Mouse (Mus musculus) hindbrain, postnatal 0 days (tissue): Measurements from ENCODE around the gene Aqp7. TPM values are rescaled to one million over a fixed set of nuclear protein-coding genes. Genes with fewer than 3 reads are reported as not detected.

ENCODE experiments used
- ATAC-seq: fragments of 200-750 bp; cut with Nextera tagmentation; 2 replicates; pipeline ENCODE4 v1.8.0; 2017; ENCODE audit warnings: mild to moderate bottlenecking, moderate TSS enrichment, moderate library complexity
- DNase-seq: peaks from one replicate; pipeline ENCODE4 v3.0.0-alpha.2; 2015; ENCODE audit warnings: low spot score
- H3K27ac ChIP-seq: fragments of 300-500 bp; sonication (generic); 2 replicates; pipeline ENCODE4 v1.5.1; 2014; ENCODE audit warnings: mild to moderate bottlenecking
- H3K27me3 ChIP-seq: fragments of 300-500 bp; sonication (generic); 2 replicates; pipeline ENCODE4 v1.6.1; 2014; ENCODE audit warnings: low read length, mixed read lengths; ENCODE audit not compliant: insufficient read depth
- H3K36me3 ChIP-seq: fragments of 300-500 bp; sonication (generic); 2 replicates; pipeline ENCODE4 v1.6.1; 2014; ENCODE audit warnings: low read length, mixed read lengths; ENCODE audit not compliant: insufficient read depth
- H3K4me1 ChIP-seq: fragments of 300-500 bp; sonication (generic); 2 replicates; pipeline ENCODE4 v1.6.1; 2014; ENCODE audit warnings: antibody characterized with exemption, low read length, mixed read lengths; ENCODE audit not compliant: insufficient read depth
- H3K4me2 ChIP-seq: fragments of 300-500 bp; sonication (generic); 2 replicates; pipeline ENCODE4 v1.6.1; 2014; ENCODE audit warnings: low read depth, mild to moderate bottlenecking, low read length, moderate library complexity, mixed read lengths
- H3K4me3 ChIP-seq: fragments of 300-500 bp; sonication (generic); 2 replicates; pipeline ENCODE4 v1.5.1; 2014; ENCODE audit warnings: low read length
- H3K9ac ChIP-seq: fragments of 300-500 bp; sonication (generic); replicated peaks from 2 replicates; pipeline ENCODE4 v1.6.1; 2014; ENCODE audit warnings: mild to moderate bottlenecking, low read length, moderate library complexity, mixed read lengths
- H3K9me3 ChIP-seq: fragments of 300-500 bp; sonication (generic); 2 replicates; pipeline ENCODE4 v1.6.1; 2016; ENCODE audit warnings: low read length, mixed read lengths
- CTCF ChIP-seq: IDR thresholded peaks from 2 replicates; pipeline ENCODE4 v1.5.1; 2016; ENCODE audit warnings: antibody characterized with exemption, control low read depth, low read depth
- WGBS: fragments of 180-500 bp; shearing (Covaris S2); extraction: QIAGEN DNeasy Blood & Tissue Kit; methylation state at CpG from one replicate; pipeline ENCODE4 v1.1.7; 2014; 5-methylcytosine and 5-hydroxymethylcytosine counted together
- polyA plus RNA-seq: library from polyadenylated mRNA; unstranded; fragments of >200 nt; fragmentation: Nextera tagmentation; extraction: Ambion mirVana; gene quantifications from 2 replicates; pipeline ENCODE4 v1.2.1, GENCODE M21; 2015
- total RNA-seq: library from RNA; depleted of rRNA; stranded (reverse); fragments of >200 nt; gene quantifications from 2 replicates; pipeline ENCODE4 v1.2.3, GENCODE M21; 2014

Gene Aqp7
- total and polyA plus RNA-seq, 2 experiments from 2014 or later, result 0.06 TPM; not detected in 1

DNA sequence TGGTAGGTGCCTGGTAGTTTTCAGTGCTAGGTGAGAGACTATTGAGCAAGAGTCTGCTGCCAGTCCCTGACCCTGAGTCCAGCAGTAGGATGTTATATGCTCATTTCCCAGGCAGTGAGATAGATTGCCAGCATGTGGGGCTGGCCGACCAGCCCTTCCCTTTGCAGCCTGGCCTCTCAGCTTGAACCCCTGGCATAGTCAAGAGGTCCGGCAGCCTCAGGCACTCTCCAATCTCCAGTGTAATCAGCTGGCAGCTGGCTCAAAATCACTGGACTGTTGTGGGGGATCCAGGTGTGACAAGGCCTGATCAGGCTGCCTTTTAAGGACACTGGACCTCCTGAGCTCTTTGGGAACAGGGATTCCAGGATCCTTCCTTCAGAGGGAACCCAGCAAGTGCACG, 15.4 kb upstream of the Aqp7 start:
- Histone ChIP-seq H3K27me3 (no peaks in the 10 kb centered on the region), H3K9ac (no peak overlapping the region), H3K4me1 (no peaks in the 10 kb centered on the region), H3K9me3 (no peaks in the 10 kb centered on the region), H3K27ac (no peak overlapping the region), H3K4me3 (no peak overlapping the region), H3K4me2 (no peak overlapping the region), H3K36me3 (no peaks in the 10 kb centered on the region)
- ATAC-seq (no peak), DNase-seq (no peak)
- WGBS, result 53% methylated on average over 3 of the region's 3 CpGs
- no peak for TF ChIP-seq CTCF

DNA sequence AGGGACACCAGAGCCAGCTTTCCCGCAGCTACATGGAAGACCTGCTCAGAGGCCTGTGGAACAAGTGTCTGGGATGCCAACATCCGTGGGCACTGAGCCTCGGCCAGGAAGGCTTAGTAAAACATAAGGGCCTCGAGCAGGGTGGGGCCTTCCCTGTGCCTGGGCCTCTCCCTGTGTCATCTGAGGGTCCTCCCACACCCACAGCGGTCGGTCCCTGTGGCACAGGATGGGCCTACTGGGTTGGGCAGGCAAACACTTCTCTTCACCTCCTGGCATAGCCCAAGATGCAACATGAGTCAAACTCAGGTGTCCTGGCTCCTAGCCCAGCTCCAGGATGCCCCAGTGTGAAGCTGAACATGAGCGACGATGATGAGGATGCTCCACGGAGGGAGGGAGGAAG, 9.4 kb upstream of the Aqp7 start:
- no peak overlapping the region for H3K9ac ChIP-seq
- no peaks in the 10 kb centered on the region for H3K9me3 ChIP-seq
- 55% methylated on average over 9 of the region's 9 CpGs for WGBS
- no peak overlapping the region for H3K4me2 ChIP-seq
- no peak for TF ChIP-seq CTCF
- ATAC-seq (no peak), DNase-seq (no peak)
- no peaks in the 10 kb centered on the region for H3K27me3 ChIP-seq
- H3K27ac ChIP-seq, result no peak overlapping the region
- no peaks in the 10 kb centered on the region for H3K4me1 ChIP-seq
- H3K36me3 ChIP-seq, result no peaks in the 10 kb centered on the region
- no peak overlapping the region for H3K4me3 ChIP-seq

- no peak for TF ChIP-seq CTCF
Measured at GRCm38 (mm10) chr4:41056742-41057332, 8.9 kb upstream of the Aqp7 start.

DNA sequence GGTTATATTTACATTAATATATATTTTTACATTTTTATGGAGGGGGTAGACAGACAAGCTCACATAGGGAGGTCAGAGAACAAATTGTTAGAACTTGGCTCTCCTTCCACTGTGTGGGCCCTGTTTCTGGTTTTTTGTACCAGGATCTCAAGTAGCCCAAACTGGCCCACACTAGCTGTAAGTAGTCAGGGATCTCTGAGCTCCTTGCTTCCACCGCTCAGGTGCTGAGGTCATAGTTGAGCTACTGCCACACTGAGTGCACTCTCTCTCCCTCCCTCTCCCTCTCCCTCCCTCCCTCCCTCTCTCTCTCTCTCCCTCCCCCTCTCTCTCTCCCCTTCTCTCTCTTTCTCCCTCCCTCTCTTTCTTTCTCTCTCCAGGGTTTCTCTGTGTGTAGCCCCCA, 8.3 kb upstream of the Aqp7 start:
- H3K9me3 ChIP-seq, result no peaks in the 10 kb centered on the region
- no peaks in the 10 kb centered on the region for H3K27me3 ChIP-seq
- H3K27ac ChIP-seq, result no peak overlapping the region
- WGBS, result 40% methylated on average over 1 of the region's 1 CpGs
- DNase-seq (no peak), ATAC-seq (no peak)
- H3K36me3 ChIP-seq, result no peaks in the 10 kb centered on the region
- H3K9ac ChIP-seq, result no peak overlapping the region
- H3K4me3 ChIP-seq, result no peak overlapping the region
- H3K4me1 ChIP-seq, result no peaks in the 10 kb centered on the region
- TF ChIP-seq CTCF, result no peak
- no peak overlapping the region for H3K4me2 ChIP-seq

More at GRCm38 (mm10) chr4:41056742-41057332, 8.9 kb upstream of the Aqp7 start:
- no peaks in the 10 kb centered on the region for H3K9me3 ChIP-seq
- ATAC-seq, result no peak
- no peak overlapping the region for H3K27ac ChIP-seq
- H3K4me3 ChIP-seq, result no peak overlapping the region
- H3K9ac ChIP-seq, result no peak overlapping the region
- no peak overlapping the region for H3K4me2 ChIP-seq
- DNase-seq, result no peak
- no peaks in the 10 kb centered on the region for H3K27me3 ChIP-seq
- WGBS, result 72% methylated on average over 7 of the region's 7 CpGs
- no peaks in the 10 kb centered on the region for H3K4me1 ChIP-seq
- no peaks in the 10 kb centered on the region for H3K36me3 ChIP-seq

DNA sequence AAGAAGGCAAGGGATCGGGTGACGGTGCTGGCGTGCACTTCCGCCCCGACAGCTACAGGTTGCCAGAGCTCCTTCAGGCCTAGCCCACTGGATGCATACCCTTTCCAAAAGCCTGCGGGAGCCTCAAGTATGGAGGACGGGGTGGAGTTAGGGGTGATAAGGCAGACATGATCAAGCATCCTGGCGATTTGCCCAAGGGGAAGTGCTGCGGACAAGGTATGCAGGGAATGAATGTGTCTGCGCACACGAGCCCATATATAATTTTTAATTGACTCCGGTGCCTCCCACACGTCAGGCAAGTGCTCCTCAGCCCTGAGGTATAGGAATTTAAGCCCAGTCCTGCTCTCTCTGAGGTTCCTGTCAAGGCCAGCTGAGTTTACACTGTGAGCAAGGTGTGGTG, 7.2 kb upstream of the Aqp7 start:
- Histone ChIP-seq H3K4me1 (no peaks in the 10 kb centered on the region), H3K27ac (no peak overlapping the region), H3K27me3 (no peaks in the 10 kb centered on the region), H3K4me3 (no peak overlapping the region), H3K36me3 (no peaks in the 10 kb centered on the region), H3K9me3 (no peaks in the 10 kb centered on the region), H3K4me2 (no peak overlapping the region), H3K9ac (no peak overlapping the region)
- 87% methylated on average over 13 of the region's 13 CpGs for WGBS
- DNase-seq, result no peak
- ATAC-seq, result no peak
- no peak for TF ChIP-seq CTCF

DNA sequence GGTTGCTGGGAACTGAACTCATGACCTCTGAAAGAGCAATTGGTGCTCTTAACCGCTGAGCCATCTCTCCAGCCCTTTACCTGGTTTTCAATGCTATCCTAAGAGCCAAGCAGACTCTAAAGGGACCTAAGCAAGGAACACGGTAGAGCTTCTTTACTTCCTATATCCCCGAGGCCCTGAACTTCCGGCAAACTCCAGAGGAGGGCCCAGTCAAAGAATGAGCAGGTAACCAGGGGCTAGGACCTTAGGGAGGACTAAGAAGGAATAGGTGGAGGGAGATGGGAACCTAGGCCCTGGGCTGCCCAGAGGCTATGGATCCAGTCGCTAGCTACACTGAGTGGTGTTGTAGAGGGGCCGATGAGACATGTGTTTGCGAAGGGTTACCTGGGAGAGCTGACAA, 3.8 kb upstream of the Aqp7 start:
- Histone ChIP-seq H3K4me3 (no peak overlapping the region), H3K4me1 (no peaks in the 10 kb centered on the region), H3K9me3 (no peaks in the 10 kb centered on the region), H3K4me2 (no peak overlapping the region), H3K27ac (no peak overlapping the region), H3K36me3 (no peaks in the 10 kb centered on the region), H3K27me3 (no peaks in the 10 kb centered on the region), H3K9ac (no peak overlapping the region)
- 0 out of 2 replicates have a peak, but pooled peaks have one; percentile 11 for TF ChIP-seq CTCF
- DNase-seq (no peak), ATAC-seq (no peak)
- 79% methylated on average over 7 of the region's 7 CpGs for WGBS
